Mouse (Mus musculus) embryonic facial prominence, embryonic 12.5 days (tissue): Measurements from ENCODE around the gene Spag9. TPM values are rescaled to one million over a fixed set of nuclear protein-coding genes. Genes with fewer than 3 reads are reported as not detected.
A peak's percentile ranks its signal among the peaks of the same experiment; 100 is the strongest.

Experiments used
- ATAC-seq: fragments of 200-750 bp; cut with Nextera tagmentation; 2 replicates; pipeline ENCODE4 v1.8.0; 2017; ENCODE audit not compliant: insufficient number of reproducible peaks, insufficient read depth, low FRiP score, low TSS enrichment
- H3K27ac ChIP-seq: fragments of 300-500 bp; sonication (generic); 2 replicates; pipeline ENCODE4 v1.5.1; 2016; ENCODE audit warnings: mild to moderate bottlenecking
- H3K27me3 ChIP-seq: fragments of 300-500 bp; sonication (generic); 2 replicates; pipeline ENCODE4 v1.6.1; 2016; ENCODE audit warnings: mild to moderate bottlenecking, moderate library complexity
- H3K36me3 ChIP-seq: fragments of 300-500 bp; sonication (generic); 2 replicates; pipeline ENCODE4 v1.6.1; 2016; ENCODE audit warnings: mild to moderate bottlenecking
- H3K4me1 ChIP-seq: fragments of 300-500 bp; sonication (generic); 2 replicates; pipeline ENCODE4 v1.6.1; 2016
- H3K4me2 ChIP-seq: fragments of 300-500 bp; sonication (generic); replicated peaks from 2 replicates; pipeline ENCODE4 v1.6.1; 2016; ENCODE audit warnings: mild to moderate bottlenecking, moderate library complexity
- H3K4me3 ChIP-seq: fragments of 300-500 bp; sonication (generic); 2 replicates; pipeline ENCODE4 v1.5.1; 2016; ENCODE audit warnings: mild to moderate bottlenecking
- H3K9ac ChIP-seq: fragments of 300-500 bp; sonication (generic); 2 replicates; pipeline ENCODE4 v1.6.1; 2016; ENCODE audit warnings: mild to moderate bottlenecking, moderate library complexity
- H3K9me3 ChIP-seq: fragments of 300-500 bp; sonication (generic); 2 replicates; pipeline ENCODE4 v1.6.1; 2016; ENCODE audit warnings: mild to moderate bottlenecking, moderate library complexity
- WGBS: fragments of 180-500 bp; shearing (Covaris S2); methylation state at CpG from one replicate; pipeline ENCODE4 v1.1.7; 2016; 5-methylcytosine and 5-hydroxymethylcytosine counted together
- polyA plus RNA-seq: library from polyadenylated mRNA; unstranded; fragments of >200 nt; fragmentation: Nextera tagmentation; extraction: Ambion mirVana; gene quantifications from 2 replicates; pipeline ENCODE4 v1.2.1, GENCODE M21; 2016

Spag9 gene
- polyA plus RNA-seq, 1 experiment from 2014 or later: 56.5 TPM

GRCm38 (mm10) chr11:94163005-94163767, 167.3 kb downstream of the Spag9 start:
- Histone ChIP-seq H3K9ac (no peak overlapping the region), H3K9me3 (no peaks in the 10 kb centered on the region), H3K4me1 (peaks cover 29% of the 10 kb centered on the region), H3K4me3 (no peak overlapping the region), H3K36me3 (no peaks in the 10 kb centered on the region), H3K4me2 (no peak overlapping the region), H3K27me3 (no peaks in the 10 kb centered on the region), H3K27ac (no peak overlapping the region)
- ATAC-seq: no peak
- 80% methylated on average over 9 of the region's 9 CpGs for WGBS

- H3K9ac ChIP-seq: no peak overlapping the region
- H3K36me3 ChIP-seq: no peaks in the 10 kb centered on the region
- H3K27ac ChIP-seq: no peak overlapping the region
- H3K27me3 ChIP-seq: no peaks in the 10 kb centered on the region
- no peak overlapping the region for H3K4me3 ChIP-seq
- no peak for ATAC-seq
- H3K4me1 ChIP-seq: peaks cover 5% of the 10 kb centered on the region
- H3K4me2 ChIP-seq: no peak overlapping the region
- H3K9me3 ChIP-seq: no peaks in the 10 kb centered on the region
- 84% methylated on average over 4 of the region's 4 CpGs for WGBS
Observed at GRCm38 (mm10) chr11:94165745-94166144, 169.9 kb downstream of the Spag9 start.

- no peaks in the 10 kb centered on the region for H3K36me3 ChIP-seq
- ATAC-seq: no peak
- H3K27me3 ChIP-seq: no peaks in the 10 kb centered on the region
- no peaks in the 10 kb centered on the region for H3K9me3 ChIP-seq
- no peak overlapping the region for H3K4me2 ChIP-seq
- WGBS: 64% methylated on average over 5 of the region's 5 CpGs
- H3K27ac ChIP-seq: no peak overlapping the region
- H3K4me3 ChIP-seq: no peak overlapping the region
- H3K9ac ChIP-seq: no peak overlapping the region
- no peaks in the 10 kb centered on the region for H3K4me1 ChIP-seq
Observed at GRCm38 (mm10) chr11:94168238-94168637, 172.3 kb downstream of the Spag9 start.

- 68% methylated on average over 5 of the region's 5 CpGs for WGBS
- Histone ChIP-seq H3K27ac (no peak overlapping the region), H3K4me3 (no peak overlapping the region), H3K9me3 (no peaks in the 10 kb centered on the region), H3K36me3 (no peaks in the 10 kb centered on the region), H3K27me3 (no peaks in the 10 kb centered on the region), H3K4me2 (no peak overlapping the region), H3K4me1 (no peaks in the 10 kb centered on the region), H3K9ac (no peak overlapping the region)
- no peak for ATAC-seq
Observed at GRCm38 (mm10) chr11:94169596-94169995, 173.7 kb downstream of the Spag9 start.

- Histone ChIP-seq H3K36me3 (no peaks in the 10 kb centered on the region), H3K4me3 (no peak overlapping the region), H3K27me3 (no peaks in the 10 kb centered on the region; the same call in 1 of the 2 replicates), H3K4me2 (no peak overlapping the region), H3K9ac (no peak overlapping the region), H3K4me1 (peaks cover 10% of the 10 kb centered on the region; the same call in 1 of the 2 replicates), H3K27ac (no peak overlapping the region), H3K9me3 (no peaks in the 10 kb centered on the region)
- WGBS: 90% methylated on average over 5 of the region's 5 CpGs
- ATAC-seq: no peak
Observed at GRCm38 (mm10) chr11:94171691-94172090, 175.8 kb downstream of the Spag9 start.

- WGBS: 68% methylated on average over 9 of the region's 9 CpGs
- Histone ChIP-seq H3K27me3 (no peaks in the 10 kb centered on the region; the same call in 1 of the 2 replicates), H3K4me2 (no peak overlapping the region), H3K9ac (no peak overlapping the region), H3K27ac (no peak overlapping the region), H3K9me3 (no peaks in the 10 kb centered on the region), H3K4me3 (no peak overlapping the region), H3K36me3 (no peaks in the 10 kb centered on the region), H3K4me1 (peaks cover 10% of the 10 kb centered on the region; the same call in 1 of the 2 replicates)
- ATAC-seq: no peak
Observed at GRCm38 (mm10) chr11:94172186-94172585, 176.3 kb downstream of the Spag9 start.

- no peaks in the 10 kb centered on the region; the same call in 1 of the 2 replicates for H3K27me3 ChIP-seq
- no peak for ATAC-seq
- H3K4me2 ChIP-seq: no peak overlapping the region
- WGBS: 56% methylated on average over 4 of the region's 4 CpGs
- no peak overlapping the region for H3K9ac ChIP-seq
- H3K27ac ChIP-seq: no peak overlapping the region
- H3K4me1 ChIP-seq: peaks cover 10% of the 10 kb centered on the region; the same call in 1 of the 2 replicates
- no peak overlapping the region for H3K4me3 ChIP-seq
- no peaks in the 10 kb centered on the region for H3K9me3 ChIP-seq
- H3K36me3 ChIP-seq: no peaks in the 10 kb centered on the region
Observed at GRCm38 (mm10) chr11:94173726-94174146, 177.8 kb downstream of the Spag9 start.

GRCm38 (mm10) chr11:94175288-94175687, 179.4 kb downstream of the Spag9 start:
- Histone ChIP-seq H3K4me1 (peaks cover 10% of the 10 kb centered on the region; the same call in 1 of the 2 replicates), H3K27me3 (no peaks in the 10 kb centered on the region; the same call in 1 of the 2 replicates), H3K4me2 (no peak overlapping the region), H3K9me3 (no peaks in the 10 kb centered on the region), H3K36me3 (no peaks in the 10 kb centered on the region), H3K9ac (no peak overlapping the region), H3K27ac (0 out of 2 replicates have a peak overlapping the region, but pooled peaks have one; percentile 7), H3K4me3 (no peak overlapping the region)
- ATAC-seq: no peak
- whole genome bisulfite sequencing: 55% methylated on average over 7 of the region's 7 CpGs

Other genes with a start within 250 kb of the Spag9 start
- 37.0 and 39.8 TPM in 2 replicates for gene Utp18, start 110.3 kb upstream of the Spag9 start, polyA plus RNA-seq
- 42.6 and 43.9 TPM in 2 replicates for gene Mbtd1, start 110.2 kb upstream of the Spag9 start, polyA plus RNA-seq
- gene Nme2, start 39.8 kb upstream of the Spag9 start, polyA plus RNA-seq: 222 and 223 TPM in 2 replicates
- gene Gm20390, start 27.8 kb upstream of the Spag9 start, polyA plus RNA-seq: 399 and 428 TPM in 2 replicates
- gene Nme1, start 27.6 kb upstream of the Spag9 start, polyA plus RNA-seq: 155 and 162 TPM in 2 replicates
- gene Tob1, start 215.4 kb downstream of the Spag9 start, polyA plus RNA-seq: 32.9 TPM in 2 replicates
- 11.8 and 13.9 TPM in 2 replicates for gene Wfikkn2, start 249.9 kb downstream of the Spag9 start, polyA plus RNA-seq